Mouse (Mus musculus) heart, postnatal 36 days (tissue): ENCODE results near the gene Myo5c. TPM values are rescaled to one million over a fixed set of nuclear protein-coding genes. Genes with fewer than 3 reads are reported as not detected.
A peak's percentile ranks its signal among the peaks of the same experiment; 100 is the strongest.

Source experiments
- DNase-seq, 2 experiments: peaks; one replicate each; pipeline ENCODE4 v3.0.0; 2021 to 2022
- intact Hi-C: fragments of 180-260 bp; cut with DNase I; formaldehyde crosslinking; loops from one replicate; pipeline ENCODE4 v1.15.1; 2025
- total RNA-seq, 2 experiments: library from RNA; stranded (reverse); gene quantifications; 2 replicates each; pipeline ENCODE4 v1.2.3; 2021

The Myo5c gene
- total RNA-seq = 1 to 10 TPM; 5.2 to 6.7 TPM

DNA sequence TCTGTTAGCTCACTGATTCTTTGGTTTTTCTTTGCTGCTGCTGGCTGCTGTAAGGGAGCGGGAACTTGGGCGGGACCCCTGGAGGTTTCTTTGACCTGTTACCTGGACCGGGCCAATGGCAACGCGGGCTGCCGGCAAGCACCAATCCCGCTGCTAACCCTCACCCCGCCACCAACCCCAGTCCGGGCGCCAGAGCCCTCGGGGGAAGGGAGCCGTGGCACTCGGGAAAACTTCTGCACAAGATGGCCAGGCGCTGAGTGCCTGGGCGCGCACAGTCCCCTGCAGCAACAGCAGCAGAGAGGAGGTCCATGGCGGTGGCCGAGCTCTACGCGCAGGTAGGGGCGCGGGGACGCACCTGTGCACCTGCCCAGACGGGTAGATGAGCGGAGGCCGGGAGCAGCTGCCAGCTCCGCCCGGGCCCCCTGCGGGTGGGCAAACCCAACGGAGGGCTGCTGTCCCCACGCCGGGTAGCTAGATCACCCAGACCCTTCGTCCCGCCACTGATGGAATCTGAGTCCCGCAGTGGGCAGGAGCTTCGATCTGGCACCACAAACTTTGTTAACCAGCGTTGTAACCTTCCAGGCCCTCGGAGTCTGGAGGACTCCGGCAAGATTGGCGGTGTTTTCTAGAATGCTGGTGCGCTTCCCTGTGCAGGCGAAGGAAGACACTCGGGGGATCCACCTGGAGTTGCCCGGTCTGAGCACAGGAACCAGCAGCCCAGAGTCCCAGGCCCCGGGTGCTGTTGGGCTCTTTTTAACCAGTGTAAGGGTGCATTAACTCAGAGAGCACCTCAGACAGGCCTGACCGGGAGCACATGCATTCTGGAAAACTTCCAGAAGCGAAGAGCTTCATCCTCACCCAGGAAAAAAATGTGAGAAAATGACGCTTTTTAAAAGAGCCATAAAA lies at the start of gene Myo5c:
Gene Myo5c (plus strand): TSS at position 180 of the 906 bp plus-strand sequence.
- intact Hi-C loops = no loop called here
- DNase-seq = peak; percentile 18 to 57

DNA sequence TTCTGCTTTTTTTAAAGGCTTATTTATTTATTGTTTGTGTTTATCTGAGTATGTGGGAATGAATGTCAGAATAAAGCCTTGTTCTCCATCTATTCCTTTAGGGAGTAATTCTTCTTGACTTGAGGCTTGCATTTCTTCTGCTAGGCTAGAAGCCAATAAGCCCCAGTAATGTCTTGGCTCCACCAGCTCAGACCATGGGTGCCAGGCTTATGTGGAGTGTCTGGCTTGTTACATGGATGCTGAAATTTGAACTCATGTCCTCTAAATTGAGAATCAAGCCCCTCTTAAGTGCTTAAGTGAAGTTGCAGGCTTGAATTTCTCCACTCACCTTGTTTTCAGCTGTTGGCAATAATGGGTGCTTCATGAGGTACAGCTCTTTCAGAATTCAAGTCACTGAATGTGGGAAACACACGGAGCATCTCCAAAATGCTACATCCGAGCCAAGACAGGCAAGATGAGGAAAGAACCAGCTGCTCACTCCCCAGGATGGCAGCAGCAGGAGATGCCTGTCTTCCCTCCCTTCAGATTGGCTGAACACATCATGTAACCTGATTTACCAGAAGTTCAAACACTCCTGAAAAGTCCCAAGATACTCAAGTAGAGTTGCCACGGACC lies 44.1 kb upstream of the Myo5c start:
- intact Hi-C loops = no loop called here
- DNase-seq = no peak

DNA sequence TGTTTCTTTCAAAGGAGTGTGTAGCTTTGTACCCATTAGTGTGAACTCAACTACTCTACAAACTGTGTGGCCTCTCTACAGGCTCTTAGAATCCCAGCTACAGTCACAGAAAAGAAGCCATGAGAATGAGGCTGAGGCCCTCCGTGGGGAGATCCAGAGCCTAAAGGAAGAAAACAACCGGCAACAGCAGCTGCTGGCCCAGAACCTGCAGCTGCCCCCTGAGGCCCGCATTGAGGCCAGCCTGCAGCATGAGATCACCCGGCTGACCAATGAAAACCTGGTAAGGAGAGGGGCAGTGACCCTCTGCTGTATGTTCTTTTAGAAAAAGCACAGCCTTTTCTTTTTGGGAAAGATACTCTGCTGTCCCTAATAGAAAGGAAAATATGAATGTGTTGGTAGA lies 38.0 kb upstream of the Myo5c start:
- intact Hi-C loops = no loop called here
- peak in 1 of 2 experiments; percentile 2 for DNase-seq

DNA sequence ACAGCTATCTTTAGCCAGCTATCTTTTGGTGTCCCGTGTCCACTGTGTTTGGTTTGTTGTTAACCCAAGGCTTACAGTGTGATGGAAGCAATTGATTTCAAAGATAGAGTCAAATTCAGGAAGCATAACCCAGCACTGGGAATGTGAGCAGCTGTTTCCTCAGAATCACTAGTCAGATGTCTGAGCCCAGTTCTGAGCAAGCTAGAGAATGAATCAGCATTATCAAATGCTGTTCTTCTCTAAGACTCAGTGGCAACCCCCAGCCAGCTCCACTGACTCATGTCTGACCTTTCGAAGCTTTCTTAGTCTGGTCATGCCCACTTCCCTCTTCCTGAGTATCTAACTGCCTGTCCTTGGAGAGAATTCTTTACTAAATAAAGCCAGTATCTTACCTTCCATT lies 35.5 kb upstream of the Myo5c start:
- DNase-seq = peak in 1 of 2 experiments; percentile 7
- intact Hi-C loops = loop anchor here (5.0 kb wide), 1 partner anchor 144 kb away; no protein-coding TSS in a partner anchor

DNA sequence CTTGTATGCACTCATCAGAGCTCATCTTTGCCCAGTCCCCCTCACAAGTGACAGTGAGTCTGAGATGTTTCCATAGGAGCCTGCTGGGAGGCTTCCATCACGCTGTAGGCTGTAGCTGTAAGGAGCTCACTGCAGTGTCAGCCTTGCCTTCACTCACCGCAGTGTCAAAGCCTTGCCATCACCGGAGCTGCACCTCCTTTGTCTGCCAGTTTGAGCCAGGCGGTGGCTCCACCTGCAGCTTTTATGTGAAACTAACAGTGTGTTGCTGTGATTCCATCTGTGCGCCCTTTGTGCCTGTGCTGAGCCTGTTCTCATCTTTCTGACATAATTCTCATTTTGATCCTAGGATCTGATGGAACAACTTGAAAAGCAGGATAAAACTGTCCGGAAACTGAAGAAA lies 34.5 kb upstream of the Myo5c start:
- intact Hi-C loops = loop anchor here (5.0 kb wide), 1 partner anchor 145 kb away; no protein-coding TSS in a partner anchor
- no peak for DNase-seq

DNA sequence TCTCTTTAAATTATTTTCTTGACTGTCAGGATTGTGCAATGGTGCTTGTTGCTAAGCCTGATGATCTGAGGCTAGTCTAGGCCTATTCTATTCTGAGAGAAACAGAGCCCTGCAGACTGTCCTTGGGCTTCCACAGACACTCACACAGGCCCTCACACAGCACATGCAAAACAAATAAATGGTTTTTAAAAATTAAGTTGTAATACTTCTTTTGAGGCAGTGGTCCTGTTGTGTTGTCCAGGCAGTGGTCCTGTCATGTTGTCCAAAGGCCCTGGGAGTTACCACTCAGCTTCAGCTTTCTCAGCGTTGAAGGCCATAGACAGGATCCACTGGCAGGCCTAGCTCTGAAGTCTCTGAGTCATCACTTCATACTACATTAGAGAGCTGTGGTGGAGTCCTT lies 30.3 kb upstream of the Myo5c start:
- intact Hi-C loops = no loop called here

DNA sequence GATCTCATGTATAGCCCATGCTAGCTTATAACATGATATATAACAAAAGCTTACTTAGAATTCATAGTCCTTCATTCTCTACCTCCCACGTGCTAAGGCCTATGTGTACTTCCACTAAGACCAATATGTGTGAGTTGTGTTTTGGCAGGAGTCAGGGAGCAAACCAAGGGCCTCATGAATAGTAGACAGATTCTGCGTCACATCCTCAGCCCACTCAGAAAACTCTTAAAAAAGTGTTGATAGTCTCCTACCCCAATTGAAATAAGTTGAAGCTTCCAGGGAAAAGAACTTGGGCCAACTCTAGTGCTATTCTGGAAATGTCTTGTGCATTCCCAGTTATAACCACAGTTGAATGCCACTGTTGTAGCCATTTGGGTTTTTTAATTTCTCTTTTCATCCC lies 29.8 kb upstream of the Myo5c start:
- intact Hi-C loops = no loop called here
- DNase-seq = no peak

More for the DNA sequence above, 30.3 kb upstream of the Myo5c start:
- no peak for DNase-seq

DNA sequence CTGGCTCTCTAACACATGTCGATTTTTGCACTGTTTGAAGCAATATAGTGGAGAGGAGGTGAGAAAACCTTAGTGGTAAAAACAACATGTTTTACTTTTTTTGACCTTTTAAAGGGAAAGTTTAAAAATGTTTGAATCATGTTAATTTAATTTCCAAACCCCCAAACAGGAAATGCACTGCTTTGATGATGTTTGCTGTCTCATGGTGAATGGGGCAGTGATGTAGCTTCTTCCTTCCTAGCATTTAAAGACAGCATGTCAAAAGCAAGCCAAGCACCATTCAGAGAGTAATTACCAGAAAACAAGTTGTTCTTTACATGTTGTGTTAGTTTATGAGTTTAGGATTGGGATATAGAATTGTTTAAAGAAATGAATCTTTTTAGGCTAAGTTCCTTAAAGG lies 22.6 kb upstream of the Myo5c start:
- no peak for DNase-seq
- intact Hi-C loops = no loop called here

DNA sequence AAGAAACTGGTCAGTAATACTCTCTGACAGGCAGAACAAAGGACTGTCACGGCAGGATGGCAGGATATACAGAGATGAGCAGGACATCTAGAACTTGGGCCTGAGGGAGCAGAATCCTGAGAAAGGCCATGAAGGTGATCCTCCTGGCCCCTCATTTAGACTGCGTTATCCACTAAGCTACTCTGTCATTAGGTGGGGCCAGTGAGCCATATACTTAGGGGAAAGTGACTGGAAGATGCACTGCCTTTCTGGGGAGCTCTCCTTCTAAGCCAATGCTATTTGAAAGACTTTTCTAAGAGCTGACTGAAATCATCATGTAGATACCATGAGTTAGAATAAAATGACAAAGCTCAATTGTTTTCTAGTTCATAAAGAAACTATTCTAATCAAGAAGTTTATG lies 21.6 kb upstream of the Myo5c start:
- intact Hi-C loops = no loop called here

DNA sequence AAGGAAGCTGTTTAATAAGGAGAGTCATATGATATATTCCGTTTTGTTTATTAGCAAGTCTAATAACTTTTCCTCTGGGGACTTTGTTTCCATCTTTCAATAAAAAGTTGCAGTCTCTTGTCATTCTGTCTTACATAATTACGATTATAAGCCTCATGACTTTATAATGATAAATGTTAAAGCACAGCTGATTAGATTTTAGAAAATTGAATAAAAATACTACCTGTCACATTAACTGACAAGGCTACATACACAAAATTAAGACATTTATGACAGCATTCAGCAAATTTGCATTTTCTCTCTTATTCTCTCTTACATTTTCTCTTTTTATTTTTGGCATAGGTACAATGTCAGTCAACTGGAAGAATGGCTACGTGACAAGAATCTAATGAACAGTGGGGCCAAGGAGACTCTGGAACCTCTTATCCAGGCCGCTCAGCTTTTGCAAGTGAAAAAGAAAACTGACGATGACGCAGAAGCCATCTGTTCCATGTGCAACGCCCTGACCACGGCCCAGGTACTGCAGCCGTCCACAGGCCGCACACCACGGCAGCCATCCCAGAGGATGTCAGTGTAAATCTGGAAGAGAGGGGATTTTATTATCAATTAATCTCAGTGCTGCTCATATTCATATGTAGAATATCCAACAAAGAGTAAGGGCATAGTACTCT lies 16.9 kb upstream of the Myo5c start:
- DNase-seq = no peak

More for the DNA sequence above, 21.6 kb upstream of the Myo5c start:
- DNase-seq = no peak

DNA sequence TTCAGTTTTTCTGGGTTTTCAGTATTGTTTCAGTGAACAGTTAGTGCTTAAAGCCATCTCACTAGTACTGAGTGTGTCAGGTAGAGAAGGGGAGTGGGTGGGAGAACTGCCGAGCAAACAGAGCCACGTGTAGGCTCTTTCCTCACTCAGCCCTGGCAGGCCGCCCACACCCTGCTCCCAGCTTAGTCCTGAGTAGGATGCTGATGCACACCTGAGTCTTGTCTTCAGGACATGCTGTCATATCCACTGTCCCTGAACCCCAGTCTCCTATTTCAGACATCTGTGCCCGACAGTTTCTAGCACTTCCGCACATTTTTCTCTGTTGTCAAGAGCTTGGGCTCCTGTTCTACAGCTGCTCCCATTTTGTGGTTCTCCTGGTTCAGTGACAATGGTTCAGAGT lies 11.9 kb upstream of the Myo5c start:
- DNase-seq = no peak
- intact Hi-C loops = no loop called here

More for the DNA sequence above, 16.9 kb upstream of the Myo5c start:
- intact Hi-C loops = no loop called here

DNA sequence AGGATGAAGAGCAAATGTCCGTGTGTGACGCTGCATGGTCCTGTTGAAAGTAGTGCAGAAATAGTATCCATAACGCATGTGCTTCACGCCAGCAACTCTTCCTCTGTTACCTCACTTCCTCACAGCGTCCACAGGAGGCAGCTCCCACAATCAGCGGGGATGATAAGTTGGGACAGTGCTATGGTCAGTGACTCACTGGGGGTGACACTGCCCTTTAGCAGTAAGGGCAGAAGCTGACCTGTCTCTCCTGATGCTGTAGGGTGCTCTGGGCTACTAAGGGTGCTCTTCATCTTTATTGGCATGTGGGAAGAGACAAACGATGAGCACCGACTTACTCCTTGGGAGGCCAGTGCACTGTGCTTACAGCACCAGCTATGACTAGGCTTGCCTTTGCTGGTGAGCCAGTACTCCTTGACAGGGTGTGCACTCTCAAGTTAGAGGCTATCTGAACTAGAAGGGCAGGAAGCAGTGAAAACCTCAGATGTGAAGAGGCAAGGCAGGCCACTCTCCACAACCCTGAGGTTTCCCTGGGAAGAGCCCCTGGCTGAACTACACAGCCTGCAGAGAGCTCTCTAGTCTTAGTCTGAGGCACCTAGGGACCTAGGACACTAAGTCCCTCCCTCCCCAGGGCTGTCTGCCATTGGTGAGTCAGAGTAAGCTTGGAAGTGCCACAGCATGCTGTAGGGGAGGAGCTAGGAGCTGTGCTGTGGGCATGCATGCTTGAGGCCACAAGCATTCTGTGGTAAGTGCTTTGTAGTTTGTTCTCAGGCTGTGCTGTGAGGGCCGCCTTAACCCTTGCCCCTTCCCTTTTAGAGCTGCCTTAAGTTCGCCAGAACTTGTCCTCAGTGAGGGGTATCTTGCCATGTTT lies 10.2 kb upstream of the Myo5c start:
- intact Hi-C loops = no loop called here
- no peak for DNase-seq

DNA sequence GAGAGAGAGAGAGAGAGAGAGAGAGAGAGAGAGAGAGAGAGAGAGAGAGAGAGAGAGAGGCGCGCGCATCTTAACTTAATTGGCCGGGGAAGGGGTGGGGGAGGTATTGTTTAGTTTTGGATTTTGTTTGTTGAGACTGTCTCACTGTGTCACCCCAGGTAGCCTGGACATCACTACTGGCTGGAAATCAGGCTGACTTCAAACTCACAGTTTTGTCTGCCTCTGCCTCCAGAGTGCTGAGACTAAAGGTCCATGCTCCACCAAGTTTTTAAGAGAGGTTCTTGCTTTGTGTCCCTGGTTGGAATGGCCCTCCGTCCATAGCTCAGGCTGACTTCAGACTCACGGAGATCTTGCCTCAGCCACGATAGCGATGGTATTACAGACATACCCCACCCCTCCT lies 1.0 kb downstream of the Myo5c start:
- DNase-seq = no peak
- intact Hi-C loops = no loop called here

DNA sequence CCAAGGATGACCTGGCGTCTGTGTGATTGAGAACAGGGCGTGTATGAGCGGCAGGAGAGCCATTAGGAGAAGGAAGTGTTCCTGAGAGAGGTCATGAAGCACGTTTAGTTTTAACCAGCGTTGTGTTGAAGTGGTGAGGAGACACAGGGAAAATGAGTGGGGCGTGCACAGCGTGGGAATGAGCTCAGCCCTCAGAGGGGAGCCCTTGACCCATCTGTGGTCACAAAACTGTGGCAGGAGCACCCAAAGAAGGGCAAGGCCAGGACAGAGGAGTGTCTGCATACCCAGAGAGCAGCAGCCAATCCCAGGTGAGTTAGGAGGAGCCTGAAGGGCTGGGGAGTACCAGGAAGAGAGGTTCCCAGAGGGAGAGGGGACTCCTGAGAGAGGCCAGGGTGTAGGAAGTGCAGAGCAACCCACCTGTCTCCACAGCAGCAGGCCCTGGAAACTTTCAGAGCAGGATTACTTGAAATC lies 2.5 kb downstream of the Myo5c start:
- intact Hi-C loops = no loop called here
- DNase-seq = no peak

DNA sequence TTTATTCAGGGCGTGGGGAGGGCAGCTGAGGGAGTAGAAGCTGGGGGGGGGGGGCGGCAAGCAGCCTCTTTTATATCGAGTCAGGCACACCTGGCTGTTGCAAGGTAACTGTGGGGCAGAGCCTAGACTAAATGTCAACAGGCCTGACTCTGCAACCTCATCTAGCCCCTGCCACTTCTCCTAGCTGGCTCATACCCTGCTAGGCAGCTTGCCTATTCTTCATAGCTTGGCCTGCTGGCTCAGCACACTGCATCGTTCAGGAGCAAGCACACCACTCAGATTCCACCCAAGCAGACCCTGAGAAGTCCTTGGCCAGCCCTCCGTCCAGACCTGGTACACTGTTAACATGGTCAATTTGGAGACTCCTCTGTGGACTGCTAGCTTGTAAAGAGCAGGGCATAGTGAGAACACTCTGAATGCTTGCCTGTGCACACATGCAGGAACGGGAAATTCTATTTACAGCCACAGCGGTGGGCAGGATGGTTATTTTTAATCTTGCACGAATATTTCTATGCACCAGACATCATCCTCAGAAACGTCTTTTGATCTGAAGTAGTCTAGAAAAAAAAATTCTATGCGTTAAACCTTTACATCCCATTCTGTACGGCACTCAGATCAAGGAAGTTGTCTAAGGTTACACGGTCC lies 3.3 kb downstream of the Myo5c start:
- intact Hi-C loops = no loop called here
- DNase-seq = no peak

DNA sequence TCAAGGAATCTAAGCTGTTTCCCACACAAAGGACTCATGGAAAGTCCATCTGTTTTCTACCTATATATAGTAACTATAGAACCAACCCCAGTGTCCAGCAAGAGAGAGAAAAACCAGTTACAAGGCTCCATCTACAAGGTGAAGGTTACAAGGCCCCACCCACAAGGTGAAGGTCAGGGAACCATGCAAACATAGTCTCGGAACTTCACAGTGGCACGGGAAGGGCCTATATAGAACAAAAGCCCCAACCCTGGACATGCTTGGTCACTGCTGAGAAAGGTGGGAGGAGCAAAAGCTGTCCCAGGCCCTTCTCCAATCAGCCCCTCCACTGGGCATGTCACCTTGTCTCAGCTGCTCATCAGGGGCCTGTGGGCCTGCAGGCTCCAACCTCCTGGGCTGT lies 3.9 kb downstream of the Myo5c start:
- DNase-seq = no peak
- intact Hi-C loops = no loop called here

DNA sequence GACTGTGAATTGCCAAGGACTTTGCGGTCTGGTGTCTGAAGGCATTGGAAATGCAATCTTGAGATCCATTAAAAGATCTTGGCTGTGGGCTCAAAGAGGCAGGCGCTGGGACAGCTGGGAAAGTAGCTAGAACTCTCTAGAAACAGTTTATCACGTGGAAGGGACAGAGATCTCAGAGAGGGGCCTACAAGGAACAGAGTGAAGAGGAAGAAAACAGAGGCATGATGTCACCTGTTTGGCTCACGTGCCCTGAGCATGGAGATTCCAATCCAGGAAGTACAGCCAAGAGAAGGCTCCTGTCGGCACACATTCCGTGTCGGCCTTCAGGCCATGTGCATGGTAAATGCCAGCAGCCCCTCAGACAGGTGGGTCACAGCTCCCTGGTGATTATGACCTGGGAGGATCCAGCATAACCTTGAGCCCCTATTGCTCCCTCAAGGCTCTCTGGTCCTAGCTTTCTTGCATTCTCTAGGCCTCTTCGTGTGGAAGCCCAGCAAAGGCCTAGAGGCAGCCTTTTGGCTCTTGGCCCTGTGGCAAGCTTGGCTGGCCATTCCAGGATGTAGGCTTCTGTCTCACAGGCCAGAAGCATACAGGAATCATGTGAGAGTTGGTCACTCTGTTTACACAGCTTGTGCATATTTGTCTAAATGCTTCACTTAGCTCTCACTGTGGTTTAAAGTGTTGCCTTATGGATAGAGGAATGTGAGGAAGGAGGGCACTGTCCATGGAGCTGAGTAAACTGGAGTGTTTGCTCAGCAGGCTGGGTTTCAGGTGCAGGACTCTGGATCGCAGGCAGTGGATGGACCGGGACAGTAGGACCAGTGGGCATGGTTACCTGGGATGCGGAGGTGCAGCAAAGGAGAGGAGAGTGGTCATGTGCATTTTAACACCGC lies 4.8 kb downstream of the Myo5c start:
- intact Hi-C loops = no loop called here

DNA sequence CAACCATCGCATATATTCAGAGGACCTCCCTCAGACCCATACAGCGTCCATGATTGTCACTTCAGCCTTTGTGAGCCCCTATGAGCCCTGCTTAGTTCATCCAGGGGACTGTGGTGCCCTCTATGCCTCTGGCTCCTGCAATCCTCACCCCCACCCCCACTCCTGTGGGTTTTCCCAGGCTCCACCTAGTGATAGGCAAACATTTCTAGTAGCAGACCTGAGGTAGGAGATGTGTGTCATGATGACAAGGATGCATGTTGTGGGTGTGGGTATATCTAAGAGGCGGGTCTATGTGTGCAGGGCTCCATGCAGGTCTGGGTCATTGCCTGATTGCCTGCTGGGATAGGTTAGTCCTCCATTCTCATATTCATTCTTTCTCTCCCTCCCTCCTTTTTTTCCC lies 6.4 kb downstream of the Myo5c start:
- no peak for DNase-seq

More for the DNA sequence above, 4.8 kb downstream of the Myo5c start:
- DNase-seq = no peak

DNA sequence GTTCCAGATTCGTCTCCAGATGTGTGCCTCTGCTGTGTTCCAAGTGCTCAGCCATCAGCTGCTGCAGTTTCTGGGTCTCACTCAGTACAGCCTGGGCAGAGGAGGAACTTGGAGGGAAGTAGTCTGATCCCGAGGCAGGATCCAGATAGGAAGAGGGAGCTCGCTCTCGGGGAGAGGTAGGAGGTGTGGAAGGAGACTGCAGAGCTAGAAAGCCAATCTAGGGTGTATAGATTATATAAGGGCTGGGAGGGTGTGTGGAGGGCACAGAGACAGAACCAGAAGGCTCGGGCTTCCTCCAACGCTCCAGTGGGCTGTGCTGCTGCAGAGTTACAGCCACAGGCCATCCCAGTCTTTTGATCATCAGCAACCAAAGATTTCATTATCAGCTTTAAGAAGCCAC lies 11.2 kb downstream of the Myo5c start:
- no peak for DNase-seq
- intact Hi-C loops = no loop called here

More for the DNA sequence above, 6.4 kb downstream of the Myo5c start:
- intact Hi-C loops = no loop called here
